11 mouse cellular contexts compared by ENCODE assay signal in genomic region chr2:15096514-15097090, GRCm38 (mm10). TPM values are rescaled to one million over a fixed set of nuclear protein-coding genes. Genes with fewer than 3 reads are reported as not detected.
DNase-seq lines count a peak whose midpoint lies in the region; ATAC-seq and TF ChIP-seq lines count a peak whose summit lies in the region.
"Had no signal": no experiment of that assay in that cellular context is flagged by ENCODE, and none has a peak within 500 bp of the region (broad histone marks: within the 10 kb centered on the region; RNA-seq: fewer than 3 reads in every experiment).

No protein-coding gene starts in this region.

- H3K4me3 ChIP-seq in left cerebral cortex, adult 2 months = no peak overlapping the region
- H3K4me3 ChIP-seq: limb, embryonic 15.5 days had no signal

- no peak overlapping the region for H3K27ac ChIP-seq in left cerebral cortex, adult 2 months
- H3K27ac ChIP-seq: limb, embryonic 15.5 days had no signal

- peak; percentile 35 for DNase-seq in embryo, embryonic 11 days
- DNase-seq in embryo, embryonic 9.5 days (ENCODE audit: extremely low spot score) = no peak
- DNase-seq in left cerebral cortex, adult 2 months (ENCODE audit: extremely low spot score in 1 of 2, low spot score in 2 of 2) = no peak
- DNase-seq in left cerebral cortex, adult 11 months (ENCODE audit: low spot score) = no peak
- peak; percentile 14 for DNase-seq in MEL-GATA-1-ER (ENCODE audit: extremely low read depth, low read depth)
- no peak for DNase-seq in heart, postnatal 4 days
- DNase-seq in right cerebral cortex, postnatal 36 days (ENCODE audit: low spot score in 2 of 2) = no peak
- DNase-seq: cerebellum, adult 11 months had no signal

- peak; percentile 62 for TF ChIP-seq CTCF in left cerebral cortex, adult 2 months (IDR thresholded peaks at IDR 0.05)

- peak; percentile 74 for ATAC-seq in megakaryocyte progenitor cell, adult 5-6 weeks (replicated peaks; ENCODE audit: poor library complexity)
- ATAC-seq: hindbrain, embryonic 16.5 days had no signal

- intact Hi-C loops in left cerebral cortex, adult 2 months (cut with DNase I) = loop anchor here (5.0 kb wide), 2 partner anchors 1216 to 1261 kb away; partner anchors contain the start of gene Plxdc2

RNA-seq across cellular contexts. Expression of gene Nsun6, which starts 41.7 kb away (rescaled TPM):
- total RNA-seq in left cerebral cortex, adult 2 months (2021) = 10 to 100 TPM; 12.9 to 14.6 TPM
- 7.6 and 8.9 TPM in 2 replicates for total RNA-seq in megakaryocyte progenitor cell, adult 5-6 weeks (2015)
- 11.3 and 16.0 TPM in 2 replicates for total RNA-seq in megakaryocyte progenitor cell, adult 5-6 weeks (2017)
- 1 to 10 TPM; 5.8 to 6.2 TPM for total RNA-seq in heart, postnatal 4 days (2021)

RNA-seq across cellular contexts. Expression of gene Arl5b, which starts 47.4 kb away (rescaled TPM):
- total RNA-seq in left cerebral cortex, adult 2 months (2021) = 10 to 100 TPM; 23.5 to 37.7 TPM
- total RNA-seq in megakaryocyte progenitor cell, adult 5-6 weeks (2015) = 21.2 and 26.4 TPM in 2 replicates
- total RNA-seq in megakaryocyte progenitor cell, adult 5-6 weeks (2017) = 8.5 and 10.9 TPM in 2 replicates
- 10 to 100 TPM; 36.9 to 42.1 TPM for total RNA-seq in heart, postnatal 4 days (2021)

Comparison
In these comparisons a context has a peak if more than half of its experiments do, and no peak if none do; other contexts are left out.
1. DNase-seq: peak in embryo, embryonic 11 days (single experiment) and MEL-GATA-1-ER (single experiment); none in embryo, embryonic 9.5 days (single experiment), left cerebral cortex, adult 2 months (0 of 2), left cerebral cortex, adult 11 months (single experiment), heart, postnatal 4 days (single experiment) and right cerebral cortex, postnatal 36 days (0 of 2).